10 mouse cellular contexts compared by ENCODE assay signal in the genomic region with DNA sequence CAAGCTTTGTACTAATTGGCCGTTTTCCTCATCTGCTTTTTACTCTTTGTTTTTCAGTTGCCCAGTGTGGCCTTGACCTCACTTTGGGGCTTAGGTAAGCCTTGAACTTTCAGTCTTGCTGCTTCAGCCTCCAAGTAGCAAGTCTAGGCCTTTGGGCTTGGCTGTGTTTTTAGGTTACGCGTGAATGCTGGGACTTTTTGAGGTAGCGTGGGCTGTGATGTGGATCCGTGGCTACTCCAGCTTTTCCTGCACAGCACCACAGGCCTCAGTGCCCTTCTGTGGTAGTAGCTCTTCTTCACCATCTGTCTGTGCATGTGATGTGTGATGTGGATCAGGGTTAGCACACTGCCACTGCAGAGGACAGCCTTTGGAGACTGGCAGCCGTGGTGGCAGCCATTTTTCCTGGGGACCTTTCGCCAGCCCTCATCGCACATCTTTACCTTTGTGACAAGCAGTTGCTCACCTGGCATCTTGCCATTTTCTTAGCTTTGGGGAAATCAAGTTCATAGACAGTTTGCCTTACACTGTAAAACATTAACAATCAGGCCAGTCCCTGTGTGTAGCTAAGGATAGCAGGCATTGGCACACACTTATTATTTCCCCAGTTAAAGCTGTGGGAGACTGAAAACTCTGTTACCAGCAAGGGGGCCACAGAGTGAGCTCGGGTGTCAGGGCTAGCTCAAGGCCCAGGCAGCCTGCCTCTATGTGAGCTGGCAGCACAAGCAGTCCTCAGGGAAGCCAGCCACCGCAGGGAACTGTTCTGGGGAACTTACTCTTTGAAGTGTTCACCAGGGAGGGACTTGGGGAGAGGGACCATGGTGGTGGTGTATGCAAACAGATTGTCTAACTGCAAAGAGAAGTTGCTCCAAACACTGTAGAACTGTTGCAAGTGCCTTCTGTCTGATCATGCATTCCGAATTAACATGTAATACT.
DNase-seq lines count a peak whose midpoint lies in the region; ATAC-seq and TF ChIP-seq lines count a peak whose summit lies in the region.
"Had no signal": no experiment of that assay in that cellular context is flagged by ENCODE, and none has a peak within 500 bp of the region (broad histone marks: within the 10 kb centered on the region; RNA-seq: fewer than 3 reads in every experiment).

No protein-coding gene starts in this region.

- peak; percentile 24 to 34 for DNase-seq in frontal cortex, postnatal 36 days (ENCODE audit: low spot score in 2 of 2)
- no peak for DNase-seq in frontal cortex, postnatal 25 days (ENCODE audit: low spot score in 2 of 2)
- no peak for DNase-seq in lung, postnatal 0 days (ENCODE audit: low spot score)
- DNase-seq in lung, postnatal 25 days (ENCODE audit: low spot score): no peak
- DNase-seq in hindbrain, postnatal 0 days (ENCODE audit: low spot score): no peak
- DNase-seq in right cerebral cortex, postnatal 14 days: no peak
- no peak for DNase-seq in lung, adult 18-20 months
- DNase-seq: heart, adult 2 months had no signal

- no peak overlapping the region for H3K4me2 ChIP-seq in lung, postnatal 0 days (replicated peaks; ENCODE audit: low read depth, low read length)
- H3K4me2 ChIP-seq in hindbrain, postnatal 0 days (ENCODE audit: low read depth, low read length): no peak overlapping the region
- no peak overlapping the region for H3K4me2 ChIP-seq in neural tube, embryonic 15.5 days

- H3K27ac ChIP-seq in lung, postnatal 0 days (ENCODE audit: low read length): no peak overlapping the region
- H3K27ac ChIP-seq in hindbrain, postnatal 0 days: peak overlapping the region; percentile 69
- peak overlapping the region; percentile 70 for H3K27ac ChIP-seq in neural tube, embryonic 15.5 days (replicated peaks)
- H3K27ac ChIP-seq: heart, adult 2 months had no signal

- peaks cover 17% of the 10 kb centered on the region for H3K4me1 ChIP-seq in lung, postnatal 0 days (ENCODE audit: insufficient read depth, low read depth, low read length)
- H3K4me1 ChIP-seq in hindbrain, postnatal 0 days (ENCODE audit: insufficient read depth, low read length): peaks cover 30% of the 10 kb centered on the region
- H3K4me1 ChIP-seq in neural tube, embryonic 15.5 days: peaks cover 55% of the 10 kb centered on the region

- H3K27me3 ChIP-seq in lung, postnatal 0 days (replicated peaks; ENCODE audit: insufficient read depth, low read length): no peaks in the 10 kb centered on the region
- H3K27me3 ChIP-seq in hindbrain, postnatal 0 days (ENCODE audit: insufficient read depth, low read length): no peaks in the 10 kb centered on the region
- H3K27me3 ChIP-seq in neural tube, embryonic 15.5 days (replicated peaks): no peaks in the 10 kb centered on the region

- peak; percentile 29; the same call in 1 of the 2 replicates for ATAC-seq in lung, postnatal 0 days
- peak; percentile 24; the same call in 1 of the 2 replicates for ATAC-seq in hindbrain, postnatal 0 days
- no peak for ATAC-seq in neural tube, embryonic 15.5 days (ENCODE audit: low FRiP score)

- no peaks in the 10 kb centered on the region for H3K36me3 ChIP-seq in lung, postnatal 0 days (ENCODE audit: insufficient read depth, low read length)
- no peaks in the 10 kb centered on the region for H3K36me3 ChIP-seq in hindbrain, postnatal 0 days (ENCODE audit: insufficient read depth, low read length)
- H3K36me3 ChIP-seq in neural tube, embryonic 15.5 days: no peaks in the 10 kb centered on the region

- H3K9ac ChIP-seq in lung, postnatal 0 days (replicated peaks; ENCODE audit: low read depth): no peak overlapping the region
- no peak overlapping the region for H3K9ac ChIP-seq in hindbrain, postnatal 0 days (replicated peaks; ENCODE audit: low read length)
- no peak overlapping the region for H3K9ac ChIP-seq in neural tube, embryonic 15.5 days (replicated peaks)

- 67% methylated on average over 11 of the region's 11 CpGs for WGBS in lung, postnatal 0 days
- 61% methylated on average over 11 of the region's 11 CpGs for WGBS in hindbrain, postnatal 0 days
- WGBS in neural tube, embryonic 15.5 days: 70% methylated on average over 11 of the region's 11 CpGs

- no peak for TF ChIP-seq EP300 in lung, postnatal 0 days (IDR thresholded peaks at IDR 0.05)

- no peaks in the 10 kb centered on the region for H3K9me3 ChIP-seq in lung, postnatal 0 days (ENCODE audit: low read length)
- no peaks in the 10 kb centered on the region for H3K9me3 ChIP-seq in hindbrain, postnatal 0 days (ENCODE audit: low read length)
- H3K9me3 ChIP-seq in neural tube, embryonic 15.5 days (replicated peaks): no peaks in the 10 kb centered on the region
- H3K9me3 ChIP-seq: megakaryocyte, embryonic 14.5 days had no signal

- no peak overlapping the region for H3K4me3 ChIP-seq in lung, postnatal 0 days (ENCODE audit: low read depth, low read length)
- no peak overlapping the region for H3K4me3 ChIP-seq in hindbrain, postnatal 0 days (ENCODE audit: low read length)
- H3K4me3 ChIP-seq in neural tube, embryonic 15.5 days (replicated peaks): no peak overlapping the region
- H3K4me3 ChIP-seq: heart, adult 2 months had no signal

- TF ChIP-seq CTCF in lung, postnatal 0 days (IDR thresholded peaks at IDR 0.05): no peak
- TF ChIP-seq CTCF in hindbrain, postnatal 0 days (IDR thresholded peaks at IDR 0.05; ENCODE audit: low read depth): no peak

Comparison
In these comparisons a context has a peak if more than half of its experiments do, and no peak if none do; other contexts are left out.
1. DNase-seq: peak in frontal cortex, postnatal 36 days (2 of 2); none in frontal cortex, postnatal 25 days (0 of 2), lung, postnatal 0 days (single experiment), lung, postnatal 25 days (single experiment), hindbrain, postnatal 0 days (single experiment), right cerebral cortex, postnatal 14 days (single experiment) and lung, adult 18-20 months (0 of 2).